Mouse (Mus musculus) retina, embryonic 14.5 days (tissue): ENCODE measurements at regions not wholly inside any gene's neighbourhood (a gene's known extent, or its start where the extent isn't known, plus 50 kb on each side); places are given as distances from the start of the nearest gene placed in this dataset.

ENCODE experiments used
- DNase-seq: peaks from one replicate; pipeline ENCODE4 v3.0.0-alpha.2; 2015; ENCODE audit warnings: low spot score

GRCm38 (mm10) chr15:26469901-26470383 is 161.1 kb downstream of the March11 start:
- DNase-seq = peak; percentile 88

- no peak for DNase-seq
Observed at GRCm38 (mm10) chr15:26487378-26487777, 178.5 kb downstream of the March11 start.
